Mouse (Mus musculus): ENCODE data around the gene Psg23.
"Not testable (repeated sequence)": the region's sequence is repeated elsewhere in the genome, so short reads cannot be mapped to it uniquely, and the experiment has no call there.

The Psg23 gene

GRCm38 (mm10) chr7:18616401-18616800 is at the start of gene Psg23:
Psg23 (minus strand) TSS chr7:18616501.
- not testable (repeated sequence) for DNase-seq (ENCODE audit: low spot score in 2 of 2)

DNA sequence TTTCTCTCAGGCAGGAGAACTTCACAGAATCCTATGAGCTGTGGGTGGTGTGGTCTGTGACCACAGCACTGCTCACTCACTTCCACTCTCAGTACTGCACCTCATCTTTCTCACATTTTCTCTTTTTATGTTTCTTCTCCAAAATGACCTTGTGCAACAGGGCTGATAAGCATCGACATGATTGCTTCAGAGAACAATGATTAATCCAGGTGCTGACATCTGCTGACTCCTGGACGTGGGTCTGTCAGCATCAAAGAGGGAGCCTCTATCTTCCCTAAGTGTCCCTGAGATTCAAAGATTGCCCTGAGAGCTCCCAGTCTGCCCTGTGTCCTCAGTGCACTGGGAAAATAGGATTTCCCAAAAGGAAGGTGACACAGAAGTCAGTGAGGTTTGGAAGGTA is 40.3 kb upstream of the Psg23 start, which contains the start of gene Psg21:
TSS of gene Psg21 (minus strand) at position 101 of the 400 bp plus-strand sequence.
- DNase-seq (ENCODE audit: low spot score in 2 of 2) = not testable (repeated sequence)

GRCm38 (mm10) chr7:18626921-18627320 is 10.6 kb upstream of the Psg23 start:
- not testable (repeated sequence) for DNase-seq (ENCODE audit: low spot score in 2 of 2)

DNA sequence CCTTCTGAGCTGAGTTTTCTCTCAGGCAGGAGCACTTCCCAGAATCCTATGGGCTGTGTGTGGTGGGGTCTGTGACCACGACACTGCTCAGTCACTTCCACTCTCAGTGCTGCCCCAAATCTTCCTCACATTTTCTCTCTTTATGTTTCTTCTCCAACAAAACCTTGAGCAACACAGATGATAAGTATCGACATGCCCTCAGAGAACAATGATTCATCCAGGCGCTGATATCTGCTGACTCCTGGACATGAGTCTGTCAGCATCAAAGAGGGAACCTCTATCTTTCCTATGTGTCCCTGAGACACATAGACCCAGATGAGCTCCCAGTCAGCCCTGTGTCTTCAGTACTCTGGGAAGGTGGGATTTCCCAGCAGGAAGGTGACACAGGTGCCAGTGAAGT is 49.1 kb downstream of the Psg23 start, which contains the start of gene Psg27:
TSS of gene Psg27 (minus strand) at position 101 of the 400 bp plus-strand sequence.
- DNase-seq (ENCODE audit: low spot score in 2 of 2) = no peak

GRCm38 (mm10) chr7:18559850-18560249 is 56.5 kb downstream of the Psg23 start:
- DNase-seq (ENCODE audit: low spot score in 2 of 2) = no peak

Data from spleen, postnatal 36 days (tissue).